Mouse (Mus musculus) midbrain, embryonic 11.5 days (tissue): ENCODE data around the gene Omp. TPM values are rescaled to one million over a fixed set of nuclear protein-coding genes. Genes with fewer than 3 reads are reported as not detected.

Experiments used
- ATAC-seq: fragments of 200-750 bp; cut with Nextera tagmentation; 2 replicates; pipeline ENCODE4 v1.8.0; 2017; ENCODE audit warnings: moderate TSS enrichment, moderate library complexity; ENCODE audit not compliant: low FRiP score
- DNase-seq: peaks from one replicate; pipeline ENCODE4 v3.0.0; 2015; ENCODE audit warnings: low spot score; ENCODE audit errors: missing footprints
- H3K27ac ChIP-seq: fragments of 300-500 bp; sonication (generic); 2 replicates; pipeline ENCODE4 v1.5.1; 2014; ENCODE audit warnings: low read depth, low read length
- H3K27me3 ChIP-seq: fragments of 300-500 bp; sonication (generic); 2 replicates; pipeline ENCODE4 v1.6.1; 2014; ENCODE audit warnings: mild to moderate bottlenecking, low read length, moderate library complexity, mixed read lengths; ENCODE audit not compliant: control insufficient read depth, insufficient read depth
- H3K36me3 ChIP-seq: fragments of 300-500 bp; sonication (generic); 2 replicates; pipeline ENCODE4 v1.6.1; 2014; ENCODE audit warnings: mild to moderate bottlenecking, low read length, moderate library complexity, mixed read lengths; ENCODE audit not compliant: control insufficient read depth, insufficient read depth
- H3K4me1 ChIP-seq: fragments of 300-500 bp; sonication (generic); 2 replicates; pipeline ENCODE4 v1.6.1; 2014; ENCODE audit warnings: low read length; ENCODE audit not compliant: control insufficient read depth, insufficient read depth
- H3K4me2 ChIP-seq: fragments of 300-500 bp; sonication (generic); 2 replicates; pipeline ENCODE4 v1.6.1; 2014; ENCODE audit warnings: mild to moderate bottlenecking, moderate library complexity
- H3K4me3 ChIP-seq: fragments of 300-500 bp; sonication (generic); 2 replicates; pipeline ENCODE4 v1.5.1; 2014; ENCODE audit warnings: low read depth, low read length
- H3K9ac ChIP-seq: fragments of 300-500 bp; sonication (generic); 2 replicates; pipeline ENCODE4 v1.6.1; 2014; ENCODE audit warnings: low read length
- H3K9me3 ChIP-seq: fragments of 300-500 bp; sonication (generic); 2 replicates; pipeline ENCODE4 v1.6.1; 2016; ENCODE audit warnings: low read length; ENCODE audit not compliant: control insufficient read depth
- WGBS: fragments of 180-500 bp; shearing (Covaris S2); extraction: QIAGEN DNeasy Blood & Tissue Kit; methylation state at CpG from one replicate; pipeline ENCODE4 v1.1.7; 2014; 5-methylcytosine and 5-hydroxymethylcytosine counted together
- polyA plus RNA-seq: library from polyadenylated mRNA; unstranded; fragments of >200 nt; fragmentation: Nextera tagmentation; extraction: Ambion mirVana; gene quantifications from 2 replicates; pipeline ENCODE4 v1.2.1, GENCODE M21; 2014

The Omp gene
- polyA plus RNA-seq, 1 experiment from 2014 or later: 0.18 TPM

DNA sequence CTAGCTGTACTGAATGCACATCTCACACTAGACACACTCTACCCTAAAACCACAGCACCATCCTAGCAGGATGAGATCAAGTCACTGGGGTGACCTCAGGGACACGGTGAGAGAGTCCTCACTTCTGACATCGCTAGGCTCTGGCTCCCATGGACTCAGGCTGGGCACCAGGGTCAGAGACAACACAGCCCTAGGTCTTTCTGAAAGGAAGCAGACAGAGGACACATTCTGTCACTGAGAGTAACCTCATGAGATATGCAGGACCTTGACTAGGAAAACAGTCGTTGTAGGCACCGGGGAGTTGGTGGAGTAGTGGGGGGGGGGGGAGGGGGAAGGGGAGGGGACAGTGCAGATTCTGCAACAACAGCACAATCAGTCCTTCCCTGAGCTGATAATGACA, 28.1 kb upstream of the Omp start:
- ATAC-seq: no peak
- Histone ChIP-seq H3K4me2 (no peak overlapping the region), H3K9me3 (no peaks in the 10 kb centered on the region), H3K4me1 (peaks cover 5% of the 10 kb centered on the region), H3K27ac (no peak overlapping the region), H3K4me3 (no peak overlapping the region), H3K27me3 (no peaks in the 10 kb centered on the region), H3K9ac (no peak overlapping the region), H3K36me3 (no peaks in the 10 kb centered on the region)
- DNase-seq: no peak
- WGBS: 75% methylated on average over 4 of the region's 4 CpGs

DNA sequence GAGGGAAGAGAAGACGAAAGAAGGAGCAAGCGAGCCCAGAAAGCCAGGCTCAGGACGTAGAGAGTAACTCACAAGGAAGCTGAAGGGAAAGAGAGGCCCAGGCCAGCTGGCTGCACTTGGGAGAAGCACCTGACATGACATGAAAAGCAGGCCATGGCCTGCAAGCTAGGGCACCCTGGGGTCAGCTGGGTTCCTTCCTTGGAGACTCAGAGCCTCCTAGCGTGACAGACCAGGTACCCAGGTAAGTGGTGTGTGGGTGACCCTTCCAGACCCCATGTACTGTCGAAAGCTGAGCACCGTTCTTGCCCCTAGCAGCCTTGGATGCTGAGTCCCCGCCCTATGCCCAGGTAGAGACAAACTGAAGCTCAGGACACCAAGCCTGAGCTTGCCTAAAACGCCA, 27.4 kb upstream of the Omp start:
- H3K4me3 ChIP-seq: no peak overlapping the region
- 82% methylated on average over 8 of the region's 8 CpGs for WGBS
- ATAC-seq (no peak), DNase-seq (peak; percentile 57)
- no peaks in the 10 kb centered on the region for H3K36me3 ChIP-seq
- no peak overlapping the region for H3K9ac ChIP-seq
- no peak overlapping the region for H3K27ac ChIP-seq
- no peak overlapping the region for H3K4me2 ChIP-seq
- H3K27me3 ChIP-seq: no peaks in the 10 kb centered on the region
- peaks cover 3% of the 10 kb centered on the region for H3K4me1 ChIP-seq
- no peaks in the 10 kb centered on the region for H3K9me3 ChIP-seq

DNA sequence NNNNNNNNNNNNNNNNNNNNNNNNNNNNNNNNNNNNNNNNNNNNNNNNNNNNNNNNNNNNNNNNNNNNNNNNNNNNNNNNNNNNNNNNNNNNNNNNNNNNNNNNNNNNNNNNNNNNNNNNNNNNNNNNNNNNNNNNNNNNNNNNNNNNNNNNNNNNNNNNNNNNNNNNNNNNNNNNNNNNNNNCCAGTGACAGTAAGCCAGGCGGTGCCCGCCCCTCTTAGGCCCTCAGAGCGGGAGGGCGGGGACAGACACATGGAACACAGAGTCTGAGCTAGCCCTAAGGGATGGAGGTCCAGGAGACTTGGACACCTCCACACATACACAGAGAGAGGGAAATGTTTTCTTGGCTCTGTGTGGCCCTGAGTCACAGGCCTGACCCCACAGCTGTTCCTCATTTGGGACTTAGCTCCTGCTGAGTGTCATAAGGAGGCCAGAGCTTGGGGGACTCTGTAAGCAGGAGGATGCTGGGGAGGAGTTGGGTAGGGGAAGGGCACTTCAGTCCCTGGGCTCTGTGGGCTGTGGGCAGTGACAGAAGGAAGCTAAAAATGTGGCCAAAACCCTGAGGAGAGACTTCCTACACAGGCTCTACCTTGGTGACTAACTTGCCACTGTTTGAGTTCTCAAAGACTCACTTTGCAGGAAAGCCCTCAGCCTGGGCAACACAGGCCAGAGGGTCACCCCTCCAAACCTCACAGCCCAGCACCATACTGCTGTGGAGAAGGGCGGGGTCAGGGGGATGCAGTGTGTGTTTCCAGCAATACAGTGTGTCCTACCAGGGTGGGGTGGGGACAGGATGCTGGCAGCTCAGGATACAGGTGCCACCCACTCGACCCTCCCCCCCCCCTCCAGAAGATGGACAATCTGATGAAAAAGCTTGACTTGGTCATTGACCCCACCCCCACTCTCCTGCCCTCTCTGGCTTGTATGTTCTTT, 26.1 kb upstream of the Omp start:
- no peak overlapping the region for H3K27ac ChIP-seq
- WGBS: 54% methylated on average over 6 of the region's 6 CpGs
- H3K27me3 ChIP-seq: no peaks in the 10 kb centered on the region
- H3K36me3 ChIP-seq: no peaks in the 10 kb centered on the region
- DNase-seq (peak; percentile 83), ATAC-seq (0 out of 2 replicates have a peak, but pooled peaks have one; percentile 38)
- H3K4me1 ChIP-seq: peaks cover 3% of the 10 kb centered on the region; the same call in 1 of the 2 replicates
- no peaks in the 10 kb centered on the region for H3K9me3 ChIP-seq
- H3K4me3 ChIP-seq: no peak overlapping the region
- no peak overlapping the region for H3K4me2 ChIP-seq
- no peak overlapping the region for H3K9ac ChIP-seq

DNA sequence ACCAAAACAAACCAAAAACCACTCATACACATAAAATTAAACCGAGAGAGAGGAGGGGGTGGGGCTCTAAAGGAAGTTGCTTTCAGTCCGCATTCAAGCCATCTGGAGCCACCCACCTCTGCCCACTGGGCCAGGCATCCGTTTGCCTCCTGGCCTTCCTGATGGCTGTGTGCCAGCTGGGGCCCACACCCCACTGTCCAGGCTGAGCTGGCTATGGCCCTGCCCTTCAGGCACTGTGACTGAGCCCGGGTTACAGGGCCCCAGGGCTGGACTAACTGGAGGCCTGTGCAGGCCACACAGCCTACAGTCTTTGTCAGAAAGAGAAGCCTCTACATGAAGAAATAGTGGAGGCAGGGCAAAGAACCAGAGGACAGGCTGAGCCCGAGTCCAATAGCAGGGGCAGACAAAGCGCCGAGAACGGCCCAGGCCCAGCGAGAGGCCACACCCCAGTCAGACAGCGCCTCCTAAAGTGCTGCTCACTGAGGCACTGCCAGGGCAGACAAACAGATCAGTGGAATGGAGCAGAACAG, 19.8 kb upstream of the Omp start:
- Histone ChIP-seq H3K27ac (no peak overlapping the region), H3K36me3 (no peaks in the 10 kb centered on the region), H3K27me3 (no peaks in the 10 kb centered on the region), H3K9me3 (no peaks in the 10 kb centered on the region), H3K4me2 (no peak overlapping the region), H3K4me3 (no peak overlapping the region), H3K4me1 (no peaks in the 10 kb centered on the region), H3K9ac (no peak overlapping the region)
- WGBS: 62% methylated on average over 10 of the region's 10 CpGs
- ATAC-seq (no peak), DNase-seq (peak; percentile 79)

DNA sequence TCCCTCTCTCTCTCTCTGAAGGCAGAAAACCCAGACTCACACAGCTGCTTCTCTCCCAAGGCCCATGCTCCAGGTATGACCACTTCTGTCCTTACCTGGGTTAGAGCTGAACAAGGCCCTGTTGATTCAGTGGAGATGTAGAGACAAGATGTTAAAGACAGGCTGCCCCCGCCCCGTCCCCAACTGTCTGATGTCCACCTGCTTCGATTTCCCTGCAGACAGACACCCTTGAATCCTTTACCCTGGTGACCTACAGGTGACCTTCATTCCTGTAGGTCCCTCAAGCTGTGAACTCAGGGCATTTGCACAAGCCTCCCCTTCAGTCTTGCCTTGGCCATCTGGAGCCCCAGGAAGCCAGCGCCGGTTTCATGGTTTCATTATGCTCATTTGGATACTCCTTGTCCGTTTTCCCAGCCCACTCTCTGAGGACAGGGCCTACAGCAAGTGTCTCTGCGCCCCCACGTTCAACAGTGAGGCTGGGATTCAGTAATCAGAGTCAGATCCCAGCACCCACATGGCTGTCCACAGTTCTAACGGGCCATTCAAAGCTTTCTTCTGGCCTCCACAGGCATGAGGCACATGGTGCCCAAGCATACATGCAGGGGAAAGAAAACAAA, 19.2 kb upstream of the Omp start:
- Histone ChIP-seq H3K36me3 (no peaks in the 10 kb centered on the region), H3K27me3 (no peaks in the 10 kb centered on the region), H3K27ac (no peak overlapping the region), H3K9ac (no peak overlapping the region), H3K9me3 (no peaks in the 10 kb centered on the region), H3K4me2 (no peak overlapping the region), H3K4me3 (no peak overlapping the region), H3K4me1 (no peaks in the 10 kb centered on the region)
- 81% methylated on average over 9 of the region's 9 CpGs for WGBS
- DNase-seq (no peak), ATAC-seq (no peak)

DNA sequence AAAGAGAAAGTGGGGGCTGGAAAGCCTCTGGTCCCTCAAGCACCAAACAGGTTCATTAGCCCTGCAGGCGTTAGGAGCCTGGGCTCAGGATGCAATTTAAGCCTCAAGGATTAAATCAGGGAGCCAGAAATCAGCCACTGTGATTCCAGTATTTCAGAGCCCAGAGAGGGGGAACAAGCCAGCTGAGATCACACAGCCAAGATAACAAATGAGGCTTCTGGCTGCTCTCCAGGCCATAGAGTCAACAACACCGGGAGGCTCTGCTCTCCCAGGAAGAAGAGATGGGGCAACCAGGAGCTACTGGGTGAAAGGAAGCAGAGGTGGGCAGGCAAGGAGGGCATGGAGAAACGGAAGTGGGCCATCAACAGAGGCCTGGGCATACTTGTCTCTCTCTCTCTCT, 18.4 kb upstream of the Omp start:
- Histone ChIP-seq H3K4me2 (no peak overlapping the region), H3K36me3 (no peaks in the 10 kb centered on the region), H3K9ac (no peak overlapping the region), H3K4me3 (no peak overlapping the region), H3K9me3 (no peaks in the 10 kb centered on the region), H3K27ac (no peak overlapping the region), H3K4me1 (no peaks in the 10 kb centered on the region), H3K27me3 (no peaks in the 10 kb centered on the region)
- 65% methylated on average over 3 of the region's 3 CpGs for WGBS
- DNase-seq: no peak
- no peak for ATAC-seq

DNA sequence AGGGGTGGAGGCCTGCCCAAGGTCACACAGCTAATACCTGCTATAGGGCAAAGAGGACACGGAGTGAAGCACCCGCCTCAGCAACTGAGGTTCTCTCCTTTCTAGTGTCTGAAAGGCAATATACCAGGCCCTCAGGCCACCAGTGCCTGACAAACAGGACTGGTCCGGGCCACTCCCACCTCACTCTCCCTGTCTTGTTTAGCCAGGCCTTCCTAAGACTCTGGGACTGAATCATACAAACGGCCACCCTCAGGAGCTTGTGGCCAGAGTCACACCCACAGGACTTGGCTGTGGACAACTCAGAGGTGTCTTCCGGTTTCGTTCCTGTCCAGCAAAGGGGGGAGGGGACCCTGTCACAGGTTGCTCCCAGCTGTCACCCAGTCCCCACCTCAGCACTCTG, 16.9 kb upstream of the Omp start:
- no peak for DNase-seq
- Histone ChIP-seq H3K4me1 (no peaks in the 10 kb centered on the region), H3K27me3 (no peaks in the 10 kb centered on the region), H3K9me3 (no peaks in the 10 kb centered on the region), H3K9ac (no peak overlapping the region), H3K36me3 (no peaks in the 10 kb centered on the region), H3K4me3 (no peak overlapping the region), H3K4me2 (no peak overlapping the region), H3K27ac (no peak overlapping the region)
- 90% methylated on average over 6 of the region's 6 CpGs for WGBS
- no peak for ATAC-seq

DNA sequence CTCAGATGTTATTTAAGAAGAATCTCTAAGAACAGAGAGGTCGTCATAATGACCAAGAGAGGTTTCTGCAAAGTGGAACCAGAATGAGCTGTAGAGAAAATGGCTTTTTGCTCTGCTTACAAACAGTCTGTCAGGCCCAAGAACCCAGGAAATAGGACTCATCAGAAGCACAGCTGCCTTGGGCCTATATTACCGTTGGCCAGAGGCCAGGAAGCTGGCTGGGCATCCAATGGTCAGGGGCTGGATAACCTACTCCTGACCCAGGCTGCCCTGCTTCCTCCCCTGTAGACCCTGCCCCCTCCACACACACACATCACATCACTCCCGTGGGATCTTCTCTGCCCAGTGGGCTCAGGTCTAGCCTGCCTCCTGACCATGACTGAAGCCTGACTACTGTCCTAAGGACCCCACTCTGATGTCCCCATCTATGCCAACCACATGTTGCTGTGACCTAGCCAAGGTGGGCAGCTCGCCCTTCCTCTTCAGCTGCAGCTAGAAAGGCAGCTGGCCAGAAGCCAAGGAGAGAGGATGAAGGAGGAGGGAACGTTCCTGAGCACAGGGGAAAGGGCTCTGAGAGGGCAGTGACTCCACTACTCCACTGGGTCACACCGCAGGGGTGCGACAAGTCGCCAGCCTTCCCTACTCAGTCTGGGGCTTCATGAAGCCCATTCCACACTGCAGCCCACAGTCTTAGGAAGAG, 14.9 kb upstream of the Omp start:
- ATAC-seq (no peak), DNase-seq (no peak)
- Histone ChIP-seq H3K4me2 (no peak overlapping the region), H3K4me3 (no peak overlapping the region), H3K27me3 (no peaks in the 10 kb centered on the region), H3K9me3 (no peaks in the 10 kb centered on the region), H3K4me1 (peaks cover 6% of the 10 kb centered on the region), H3K36me3 (no peaks in the 10 kb centered on the region), H3K9ac (no peak overlapping the region; the same call in 1 of the 2 replicates), H3K27ac (no peak overlapping the region)
- WGBS: 59% methylated on average over 8 of the region's 8 CpGs

DNA sequence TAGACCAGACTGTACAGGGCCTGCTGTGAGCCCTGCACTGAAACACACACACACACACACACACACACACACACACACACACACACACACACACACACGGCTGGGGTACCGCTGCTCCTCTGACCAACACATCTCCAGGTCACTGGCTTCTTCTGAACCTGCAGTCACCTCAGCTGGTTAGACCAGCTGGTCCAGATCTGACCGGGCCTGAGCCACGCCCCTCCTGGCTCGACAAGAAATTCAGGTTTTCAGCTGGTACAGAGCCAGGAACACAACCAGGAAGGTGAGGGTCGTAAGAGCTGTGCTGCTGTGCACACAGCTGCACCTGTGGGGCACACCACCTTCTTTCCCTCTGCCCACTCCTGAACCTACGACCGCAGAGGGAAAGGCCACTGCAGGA, 13.2 kb upstream of the Omp start:
- ATAC-seq (no peak), DNase-seq (no peak)
- 63% methylated on average over 8 of the region's 8 CpGs for WGBS
- H3K27me3 ChIP-seq: no peaks in the 10 kb centered on the region
- no peak overlapping the region for H3K4me3 ChIP-seq
- no peak overlapping the region for H3K4me2 ChIP-seq
- H3K36me3 ChIP-seq: no peaks in the 10 kb centered on the region
- no peaks in the 10 kb centered on the region for H3K9me3 ChIP-seq
- no peak overlapping the region for H3K9ac ChIP-seq
- no peak overlapping the region for H3K27ac ChIP-seq
- peaks cover 6% of the 10 kb centered on the region for H3K4me1 ChIP-seq
